Mouse (Mus musculus) cerebellum, adult 2 months (tissue): ENCODE measurements at regions not wholly inside any gene's neighbourhood (a gene's known extent, or its start where the extent isn't known, plus 50 kb on each side); places are given as distances from the start of the nearest gene placed in this dataset.

Experiments used
- CTCF ChIP-seq: fragments of 200-500 bp; IDR thresholded peaks from 2 replicates; pipeline ENCODE4 v1.5.1; 2011; ENCODE audit warnings: low read depth, mild to moderate bottlenecking, control low read depth, low read length, moderate library complexity, borderline replicate concordance; ENCODE audit not compliant: insufficient read depth
- POLR2A ChIP-seq: fragments of 200-500 bp; IDR thresholded peaks from 2 replicates; pipeline ENCODE4 v1.6.1; 2011; ENCODE audit warnings: low read length, control low read depth, borderline replicate concordance; ENCODE audit not compliant: insufficient read depth

- no peak for TF ChIP-seq CTCF
- no peak for TF ChIP-seq POLR2A
Measured at GRCm38 (mm10) chr3:99067168-99067567, 73.7 kb upstream of the Wars2 start.
